Mouse (Mus musculus) granulocyte monocyte progenitor cell, adult 5-6 weeks (primary cell): ENCODE measurements around the gene Fgfr2. TPM values are rescaled to one million over a fixed set of nuclear protein-coding genes. Genes with fewer than 3 reads are reported as not detected.
"Not testable (repeated sequence)": the region's sequence is repeated elsewhere in the genome, so short reads cannot be mapped to it uniquely, and the experiment has no call there.

Experiments
- ATAC-seq: replicated peaks from 2 replicates; pipeline ENCODE4 v1.8.0; 2016; ENCODE audit warnings: mild to moderate bottlenecking, moderate TSS enrichment, inconsistent platforms; ENCODE audit not compliant: poor library complexity, severe bottlenecking
- total RNA-seq, 2 experiments: library from RNA; stranded (forward) in 1 of 2; stranded (reverse) in 1 of 2; fragments of 200-712, 200-1000 nt in 1 of 2; fragments of >200 nt in 1 of 2; fragmentation: Nextera tagmentation in 1 of 2; gene quantifications; 2 replicates each; pipeline ENCODE4 v1.2.3; 2014 to 2017

The Fgfr2 gene
- total RNA-seq, 2 experiments from 2014 or later, result not detected

DNA sequence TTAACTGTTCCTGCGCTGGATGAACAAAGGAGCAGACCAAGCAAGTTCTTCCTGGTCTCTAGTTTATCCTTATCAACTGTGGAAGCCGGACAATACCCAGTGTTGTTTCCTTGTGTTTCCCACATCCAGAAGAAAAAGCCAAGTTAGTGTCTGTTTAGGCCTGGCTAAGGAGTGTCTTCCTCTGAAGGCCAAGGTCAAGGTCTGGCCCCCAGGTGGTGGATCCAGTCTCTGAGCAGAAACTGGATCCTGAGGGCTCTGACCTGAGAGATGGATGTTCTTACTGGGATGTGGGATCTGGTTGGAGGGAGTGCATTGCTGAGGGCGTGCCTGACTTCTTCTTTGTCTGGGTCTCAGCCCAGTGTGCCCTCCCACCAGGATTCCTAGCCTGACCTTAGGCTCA is 1657.4 kb downstream of the Fgfr2 start:
- no peak for ATAC-seq

DNA sequence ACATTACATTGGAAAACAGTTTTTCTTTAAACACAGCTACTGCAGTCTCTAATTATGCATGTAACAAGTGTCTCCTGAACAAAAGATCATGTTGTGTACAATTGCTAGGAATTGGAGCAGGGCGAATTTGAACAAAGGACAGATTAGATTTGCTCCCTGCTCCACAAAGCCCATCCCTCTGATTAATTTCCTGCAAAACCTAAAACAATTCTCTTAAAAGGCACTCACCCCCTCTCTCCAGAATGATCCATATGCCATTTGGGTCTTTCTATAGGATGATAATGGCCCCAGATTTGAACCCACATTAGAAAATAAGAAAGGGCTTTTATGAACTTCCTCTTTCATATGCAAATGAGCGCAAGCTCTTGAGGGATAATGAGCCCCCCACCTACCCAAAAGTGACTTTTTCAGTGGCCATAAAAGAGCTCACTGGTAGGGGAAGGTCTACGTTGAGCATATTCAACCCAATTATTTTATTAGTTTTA is 1658.0 kb downstream of the Fgfr2 start:
- no peak for ATAC-seq

DNA sequence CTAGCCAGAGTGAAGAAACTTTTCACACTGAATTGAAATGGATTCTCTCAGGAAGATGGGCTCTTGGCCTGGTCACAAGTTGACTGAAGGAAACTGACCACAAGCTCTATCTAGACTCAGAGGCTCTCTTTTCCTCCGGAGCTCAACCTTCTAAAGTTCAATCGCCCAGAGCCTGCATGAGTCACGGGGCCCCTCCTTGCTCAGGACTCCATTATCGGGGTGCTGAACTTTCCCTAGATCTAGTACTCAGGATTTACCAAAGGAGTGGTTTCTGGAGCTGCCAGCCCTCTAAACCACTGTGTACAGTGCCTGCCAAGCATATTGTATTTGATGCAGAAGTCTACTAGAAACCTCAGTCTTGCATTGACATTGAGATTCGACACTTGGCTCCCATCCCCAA is 1666.4 kb downstream of the Fgfr2 start:
- ATAC-seq, result no peak

DNA sequence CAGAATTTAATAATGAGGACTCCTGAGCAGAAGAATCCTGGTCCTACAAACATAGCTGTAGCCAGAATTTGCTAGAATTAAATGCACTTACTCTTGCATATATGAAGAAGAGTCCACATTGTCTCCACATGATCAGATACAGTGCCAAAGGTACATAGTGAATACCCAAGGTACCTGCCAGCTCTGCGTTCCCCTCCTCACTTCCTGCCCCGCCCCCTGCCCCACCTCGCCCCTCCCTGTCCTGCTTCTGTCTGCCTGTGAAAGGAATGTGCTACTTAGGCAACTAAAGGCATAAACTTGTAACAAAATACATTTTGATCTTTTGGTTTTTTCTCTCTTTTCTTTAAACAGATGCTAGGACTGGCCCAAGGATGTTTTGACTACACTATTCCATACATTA is 1686.1 kb downstream of the Fgfr2 start:
- ATAC-seq, result no peak

DNA sequence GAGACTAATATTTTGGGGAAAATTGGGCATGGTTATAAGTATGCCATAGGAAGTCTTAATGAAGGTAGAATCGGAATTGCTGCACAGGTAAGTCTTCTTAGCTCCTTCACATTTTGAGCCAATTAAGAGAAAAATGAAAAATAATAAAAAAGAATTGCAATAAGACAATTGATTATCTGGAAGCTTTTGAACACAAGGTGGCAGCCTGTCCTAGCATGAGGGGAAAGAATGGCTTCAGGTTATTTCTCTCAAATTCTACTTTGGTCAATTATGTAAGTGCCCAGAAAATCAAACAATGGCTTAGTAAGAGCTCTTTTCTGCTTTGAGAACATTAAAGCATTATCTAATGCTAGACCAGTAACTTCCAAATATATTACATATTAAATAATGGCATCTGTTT is 1688.9 kb downstream of the Fgfr2 start:
- ATAC-seq, result no peak

- peak; percentile 52; the same call in 1 of the 2 replicates for ATAC-seq
Observed at GRCm38 (mm10) chr7:131432244-131432643, 1690.9 kb downstream of the Fgfr2 start.

GRCm38 (mm10) chr7:131427331-131427730 is 1695.8 kb downstream of the Fgfr2 start:
- no peak for ATAC-seq

- ATAC-seq, result no peak
Observed at GRCm38 (mm10) chr7:131424912-131425311, 1698.2 kb downstream of the Fgfr2 start.

DNA sequence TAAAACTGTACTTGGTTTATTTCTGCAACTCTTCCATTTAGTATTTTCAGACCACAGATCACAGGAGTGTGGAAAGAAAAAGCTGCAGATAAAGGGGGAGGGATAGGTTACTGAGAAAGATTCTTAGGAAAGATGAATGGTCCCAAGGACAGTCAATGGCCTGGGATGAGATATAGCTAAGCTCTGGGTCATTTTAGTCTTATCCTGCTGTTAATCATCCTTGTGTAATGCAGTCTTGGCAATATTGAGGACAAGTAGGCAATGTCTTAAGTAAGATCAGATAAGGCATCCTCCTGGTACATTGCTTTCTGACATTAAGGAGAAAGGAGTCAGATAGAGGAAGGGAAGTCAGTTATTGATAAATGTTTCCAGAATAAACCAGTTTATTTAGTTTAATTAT is 1705.5 kb downstream of the Fgfr2 start:
- ATAC-seq, result no peak

DNA sequence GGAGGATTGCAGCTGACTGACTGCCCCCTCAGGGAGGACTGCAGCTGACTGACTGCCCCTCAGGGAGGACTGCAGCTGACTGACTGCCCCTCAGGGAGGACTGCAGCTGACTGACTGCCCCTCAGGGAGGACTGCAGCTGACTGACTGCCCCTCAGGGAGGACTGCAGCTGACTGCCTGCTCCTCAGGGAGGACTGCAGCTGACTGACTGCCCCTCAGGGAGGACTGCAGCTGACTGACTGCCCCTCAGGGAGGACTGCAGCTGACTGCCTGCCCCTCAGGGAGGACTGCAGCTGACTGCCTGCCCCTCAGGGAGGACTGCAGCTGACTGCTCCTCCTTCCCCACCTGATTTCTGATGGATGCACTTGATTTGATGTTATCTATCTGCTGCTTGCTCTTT is 1706.4 kb downstream of the Fgfr2 start:
- ATAC-seq, result not testable (repeated sequence)

- ATAC-seq, result no peak
Observed at GRCm38 (mm10) chr7:131411941-131412270, 1711.2 kb downstream of the Fgfr2 start.

- 0 out of 2 replicates have a peak, but pooled peaks have one; percentile 8 for ATAC-seq
Observed at GRCm38 (mm10) chr7:131411221-131411940, 1711.8 kb downstream of the Fgfr2 start.

DNA sequence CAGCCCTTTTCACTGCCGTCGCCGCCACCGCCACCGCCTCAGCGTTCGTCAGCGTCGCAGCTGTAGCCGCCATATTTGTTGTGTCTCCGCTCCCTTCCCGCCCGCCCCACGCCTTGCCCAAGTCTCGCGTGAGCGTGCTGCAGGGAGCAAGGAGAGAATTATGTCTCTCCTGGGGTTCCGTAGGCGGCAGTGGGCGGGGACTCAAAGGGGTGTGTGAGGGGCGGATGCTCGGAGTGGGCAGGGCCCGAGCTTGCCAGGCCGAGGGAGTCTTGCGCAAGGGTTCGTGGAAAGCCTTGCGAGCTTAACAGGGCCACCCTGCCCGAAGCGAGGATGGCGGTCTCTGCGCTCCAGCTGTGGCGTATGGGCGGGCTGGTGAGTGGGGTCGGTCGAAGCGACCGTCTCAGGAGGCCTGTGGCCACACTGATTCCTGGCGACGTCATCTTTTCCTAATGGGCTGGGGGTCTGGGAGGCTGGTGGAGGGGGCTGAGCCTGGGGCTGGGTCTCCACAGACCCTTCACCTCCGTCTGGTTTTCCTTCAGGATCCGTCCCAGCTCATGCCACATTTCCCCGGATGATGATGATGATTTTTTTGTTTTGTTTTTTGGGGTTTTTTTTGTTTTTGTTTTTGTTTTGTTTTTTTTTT is 1712.6 kb downstream of the Fgfr2 start, which contains the start of the genes Ikzf5 and Acadsb:
Gene Ikzf5 (minus strand): TSS at position 106 of the 643 bp plus-strand sequence.
Gene Acadsb (plus strand): TSS at position 186 of the 643 bp plus-strand sequence.
- ATAC-seq, result peak; percentile 99

GRCm38 (mm10) chr7:131409988-131410385 is 1713.2 kb downstream of the Fgfr2 start:
- peak; percentile 38; the same call in 1 of the 2 replicates for ATAC-seq

GRCm38 (mm10) chr7:131409321-131409987 is 1713.7 kb downstream of the Fgfr2 start:
- ATAC-seq, result no peak

GRCm38 (mm10) chr7:131391761-131392160 is 1731.4 kb downstream of the Fgfr2 start:
- ATAC-seq, result not testable (repeated sequence)

GRCm38 (mm10) chr7:131371880-131372651 is 1751.1 kb downstream of the Fgfr2 start:
- ATAC-seq, result peak; percentile 62

DNA sequence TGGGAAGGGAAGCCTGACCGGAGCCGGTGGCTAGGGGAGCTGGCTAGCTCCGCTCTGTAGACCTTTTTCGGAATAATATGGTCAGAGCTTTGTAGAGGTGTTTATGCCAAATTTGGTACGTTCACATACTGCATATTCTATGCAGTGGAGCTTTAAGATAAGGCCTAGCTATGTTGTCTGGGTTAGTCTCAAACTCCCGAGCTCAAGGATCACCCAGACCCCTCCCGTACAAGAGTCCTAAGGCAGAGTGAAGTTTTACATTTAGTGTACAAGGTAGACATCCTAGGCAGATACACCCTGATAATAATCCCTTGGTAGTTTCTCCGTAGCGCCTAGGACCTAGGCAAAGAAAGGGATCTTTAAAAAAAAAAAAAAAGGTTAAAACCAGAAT is 1751.7 kb downstream of the Fgfr2 start:
- no peak for ATAC-seq

DNA sequence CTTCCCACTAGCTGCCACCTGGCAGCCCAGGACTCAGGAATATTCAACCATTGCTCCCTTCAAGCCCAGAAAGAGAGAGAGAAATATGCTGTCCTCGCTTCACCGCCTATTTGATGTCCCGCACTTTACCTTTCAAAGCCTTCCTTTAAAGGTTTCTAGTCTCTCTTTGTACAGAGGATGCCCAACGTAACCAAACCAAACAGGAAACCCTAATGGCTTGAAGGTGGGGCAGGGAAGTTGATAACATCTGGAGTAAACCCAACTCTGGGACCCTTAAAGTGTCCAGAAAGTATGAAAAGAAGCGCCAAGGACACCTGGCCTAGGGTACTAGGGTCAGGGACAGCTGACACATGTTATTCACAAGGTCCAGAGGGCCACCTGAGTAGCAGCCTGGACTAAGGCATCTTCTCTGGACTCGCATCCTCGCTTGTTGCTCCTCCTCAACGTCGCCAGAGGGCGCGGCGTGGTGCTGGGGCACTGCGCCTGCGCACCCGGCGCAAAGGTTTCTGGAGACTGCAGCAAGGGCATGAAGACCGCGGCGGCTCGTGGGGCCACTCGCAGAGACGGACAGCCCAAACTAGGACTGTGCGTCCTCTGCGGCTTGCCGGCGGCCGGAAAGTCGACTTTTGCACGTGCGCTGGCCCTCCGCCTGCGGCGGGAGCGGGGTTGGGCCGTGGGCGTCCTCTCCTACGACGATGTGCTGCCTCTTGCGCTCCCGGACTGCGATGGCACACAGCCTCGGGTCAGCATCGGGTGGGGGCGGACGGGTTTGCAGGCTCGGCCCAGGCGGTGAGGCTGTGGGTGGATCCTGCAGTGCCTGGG is 1752.3 kb downstream of the Fgfr2 start, which contains the start of gene Pstk:
Gene Pstk (plus strand): TSS at position 494 of the 822 bp plus-strand sequence.
- peak; percentile 93 for ATAC-seq
